Mouse (Mus musculus): ENCODE results near the gene Stx19. TPM values are rescaled to one million over a fixed set of nuclear protein-coding genes. Genes with fewer than 3 reads are reported as not detected.
A peak's percentile ranks its signal among the peaks of the same experiment; 100 is the strongest.

Stx19 gene
- polyA plus RNA-seq (2015; fragmentation: Nextera tagmentation; extraction: Ambion mirVana): 0.31 and 0.48 TPM in 2 replicates

GRCm38 (mm10) chr16:62814491-62814890, at the start of gene Stx19:
TSS of gene Stx19 (plus strand) at chr16:62814676.
- no peak within 1 kb of the TSS for H3K9ac ChIP-seq
- no peaks in the 10 kb centered on the region for H3K27me3 ChIP-seq
- H3K36me3 ChIP-seq: no peaks in the 10 kb centered on the region
- WGBS: 78% methylated on average over 5 of the region's 5 CpGs
- H3K4me2 ChIP-seq: no peak within 1 kb of the TSS
- no peaks in the 10 kb centered on the region for H3K9me3 ChIP-seq (replicated peaks)
- H3K27ac ChIP-seq: no peak within 1 kb of the TSS
- no peak within 1 kb of the TSS for H3K4me3 ChIP-seq
- no peak for ATAC-seq (replicated peaks; ENCODE audit: insufficient number of reproducible peaks, insufficient read depth, low FRiP score, low read depth)
- no peaks in the 10 kb centered on the region for H3K4me1 ChIP-seq (replicated peaks)

- Histone ChIP-seq H3K27me3 (no peaks in the 10 kb centered on the region), H3K4me2 (no peak overlapping the region), H3K9ac (no peak overlapping the region), H3K4me3 (no peak overlapping the region), H3K27ac (no peak overlapping the region), H3K36me3 (peaks cover 5% of the 10 kb centered on the region; the same call in 1 of the 2 replicates), H3K9me3 (replicated peaks) (no peaks in the 10 kb centered on the region), H3K4me1 (replicated peaks) (no peaks in the 10 kb centered on the region)
- no peak for ATAC-seq (replicated peaks; ENCODE audit: insufficient number of reproducible peaks, insufficient read depth, low FRiP score, low read depth)
- 69% methylated on average over 4 of the region's 4 CpGs for WGBS
Measured at GRCm38 (mm10) chr16:62773462-62773861, 41.0 kb upstream of the Stx19 start.

DNA sequence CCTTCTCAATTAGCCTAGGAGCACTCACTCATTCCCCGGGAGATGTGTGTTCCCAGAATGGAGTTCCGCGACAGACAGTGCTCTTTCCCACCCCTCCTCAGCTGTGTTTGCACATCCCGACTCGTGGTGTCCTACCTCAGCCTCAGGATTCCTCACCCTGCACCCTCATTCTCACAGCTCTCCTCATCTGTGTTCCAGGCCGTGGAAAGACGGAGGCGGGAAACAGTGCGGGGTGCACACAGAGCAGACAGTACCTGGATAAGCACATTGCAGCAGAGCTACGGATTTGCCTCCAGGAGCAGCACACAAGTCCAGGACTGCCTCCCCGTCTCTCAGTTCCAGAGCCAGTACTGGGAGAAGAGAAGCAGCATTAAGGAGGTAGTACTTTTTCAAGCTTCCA, 38.4 kb upstream of the Stx19 start:
- no peak for ATAC-seq (replicated peaks; ENCODE audit: insufficient number of reproducible peaks, insufficient read depth, low FRiP score, low read depth)
- no peak overlapping the region for H3K4me2 ChIP-seq
- H3K4me3 ChIP-seq: no peak overlapping the region
- WGBS: 84% methylated on average over 11 of the region's 11 CpGs
- H3K27ac ChIP-seq: no peak overlapping the region
- no peaks in the 10 kb centered on the region for H3K9me3 ChIP-seq (replicated peaks)
- peaks cover 5% of the 10 kb centered on the region; the same call in 1 of the 2 replicates for H3K36me3 ChIP-seq
- H3K27me3 ChIP-seq: no peaks in the 10 kb centered on the region
- H3K9ac ChIP-seq: no peak overlapping the region
- no peaks in the 10 kb centered on the region for H3K4me1 ChIP-seq (replicated peaks)

DNA sequence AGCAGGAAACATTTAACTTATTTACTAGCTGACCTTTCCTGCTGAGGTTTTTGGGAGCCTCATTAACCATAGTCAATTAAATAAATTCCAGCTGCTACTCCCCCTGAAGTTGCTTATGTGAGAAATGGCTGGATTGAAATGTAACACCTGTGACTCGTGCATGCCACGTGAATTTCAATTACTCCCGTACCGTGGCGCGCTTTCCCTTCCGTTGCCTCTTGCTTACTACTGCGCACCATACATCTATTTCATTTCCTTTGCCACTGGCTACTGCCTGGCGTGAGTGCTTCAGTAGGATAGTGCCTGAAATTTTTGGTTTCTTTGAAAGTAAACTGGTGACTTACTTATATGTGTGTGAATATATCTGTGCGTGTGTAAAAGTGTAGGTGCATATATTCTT, 36.2 kb upstream of the Stx19 start:
- no peaks in the 10 kb centered on the region for H3K27me3 ChIP-seq
- H3K27ac ChIP-seq: no peak overlapping the region
- H3K9me3 ChIP-seq (replicated peaks): no peaks in the 10 kb centered on the region
- H3K4me3 ChIP-seq: no peak overlapping the region
- 84% methylated on average over 10 of the region's 10 CpGs for WGBS
- no peak for ATAC-seq (replicated peaks; ENCODE audit: insufficient number of reproducible peaks, insufficient read depth, low FRiP score, low read depth)
- H3K4me2 ChIP-seq: no peak overlapping the region
- no peaks in the 10 kb centered on the region for H3K4me1 ChIP-seq (replicated peaks)
- H3K9ac ChIP-seq: no peak overlapping the region
- peaks cover 3% of the 10 kb centered on the region; the same call in 1 of the 2 replicates for H3K36me3 ChIP-seq

- Histone ChIP-seq H3K9me3 (replicated peaks) (no peaks in the 10 kb centered on the region), H3K9ac (no peak overlapping the region), H3K4me1 (replicated peaks) (peaks cover 7% of the 10 kb centered on the region), H3K27ac (no peak overlapping the region), H3K4me2 (no peak overlapping the region), H3K36me3 (no peaks in the 10 kb centered on the region), H3K27me3 (no peaks in the 10 kb centered on the region), H3K4me3 (no peak overlapping the region)
- WGBS: 49% methylated on average over 5 of the region's 5 CpGs
- no peak for ATAC-seq (replicated peaks; ENCODE audit: insufficient number of reproducible peaks, insufficient read depth, low FRiP score, low read depth)
Measured at GRCm38 (mm10) chr16:62782229-62782628, 32.2 kb upstream of the Stx19 start.

DNA sequence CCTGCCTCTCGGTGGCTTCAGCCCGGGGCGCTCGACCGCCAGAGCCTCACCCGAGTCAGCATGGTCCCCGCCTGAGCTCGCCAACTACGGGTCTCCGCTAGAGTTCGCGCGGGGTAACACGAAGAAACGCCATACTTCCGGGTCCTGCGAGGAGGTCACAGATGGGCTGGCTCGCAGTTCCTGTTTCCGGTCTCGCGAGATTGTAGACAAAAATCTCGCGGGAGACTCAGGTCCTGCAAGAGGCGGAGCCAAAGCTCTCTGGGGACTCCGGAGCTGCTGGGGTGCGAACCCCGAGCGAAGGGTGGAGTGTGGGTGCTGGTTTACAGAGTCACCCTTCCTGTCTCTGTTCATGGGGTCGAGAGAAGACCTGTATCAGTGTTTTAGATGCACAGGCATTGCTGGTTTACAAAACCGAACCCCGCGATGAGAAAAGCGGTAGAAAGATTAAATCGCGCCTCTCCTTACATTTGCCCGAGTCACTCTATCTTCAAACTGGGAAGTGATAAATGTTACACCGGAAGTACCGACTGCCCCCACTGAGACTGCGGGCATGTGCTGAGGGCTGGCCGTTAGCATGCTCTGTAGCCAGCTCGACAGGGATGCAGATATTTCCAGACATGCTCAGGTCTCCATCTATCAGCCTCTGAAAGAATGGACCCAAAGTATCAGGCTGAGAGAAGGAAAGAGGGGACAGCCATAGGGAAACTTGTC, 27.7 kb upstream of the Stx19 start, which contains the start of gene Nsun3:
Nsun3 (minus strand) TSS at position 198 of the 711 bp plus-strand sequence.
- ATAC-seq (replicated peaks; ENCODE audit: insufficient number of reproducible peaks, insufficient read depth, low FRiP score, low read depth): peak; percentile 95
- H3K9me3 ChIP-seq (replicated peaks): no peaks in the 10 kb centered on the region
- H3K4me2 ChIP-seq: peak within 1 kb of the TSS; percentile 67
- H3K27me3 ChIP-seq: no peaks in the 10 kb centered on the region
- peak within 1 kb of the TSS; percentile 96 for H3K27ac ChIP-seq
- H3K36me3 ChIP-seq: no peaks in the 10 kb centered on the region
- WGBS: 2% methylated on average over 41 of the region's 41 CpGs
- H3K9ac ChIP-seq: peak within 1 kb of the TSS; percentile 85
- peaks cover 7% of the 10 kb centered on the region for H3K4me1 ChIP-seq (replicated peaks)
- H3K4me3 ChIP-seq: peak within 1 kb of the TSS; percentile 87

GRCm38 (mm10) chr16:62796608-62797007, 17.9 kb upstream of the Stx19 start:
- no peak overlapping the region for H3K9ac ChIP-seq
- no peak overlapping the region for H3K4me3 ChIP-seq
- no peak overlapping the region for H3K27ac ChIP-seq
- 75% methylated on average over 1 of the region's 1 CpGs for WGBS
- H3K9me3 ChIP-seq (replicated peaks): no peaks in the 10 kb centered on the region
- H3K36me3 ChIP-seq: peaks cover 2% of the 10 kb centered on the region; the same call in 1 of the 2 replicates
- no peaks in the 10 kb centered on the region for H3K27me3 ChIP-seq
- no peak for ATAC-seq (replicated peaks; ENCODE audit: insufficient number of reproducible peaks, insufficient read depth, low FRiP score, low read depth)
- H3K4me2 ChIP-seq: no peak overlapping the region
- peaks cover 6% of the 10 kb centered on the region; the same call in 1 of the 2 replicates for H3K4me1 ChIP-seq (replicated peaks)

DNA sequence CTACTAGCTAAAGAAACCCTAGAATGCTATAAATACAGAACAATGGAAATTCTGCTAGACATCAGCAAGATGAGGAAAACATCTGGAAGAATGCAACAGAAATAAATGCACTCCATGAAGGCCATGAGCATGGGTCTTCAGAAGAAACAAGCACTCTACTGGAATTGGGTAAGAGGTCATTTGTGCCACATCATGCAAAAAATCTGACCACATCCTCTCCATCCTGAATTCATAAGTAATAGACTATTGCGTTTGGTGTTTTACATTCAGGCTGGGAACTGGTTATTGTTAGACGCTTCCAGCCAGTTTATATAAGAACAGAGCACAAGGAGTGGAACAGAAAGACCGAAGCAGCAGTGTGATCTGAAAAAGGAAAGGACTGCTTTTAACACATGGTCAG, 15.7 kb upstream of the Stx19 start:
- 86% methylated on average over 3 of the region's 3 CpGs for WGBS
- no peak for ATAC-seq (replicated peaks; ENCODE audit: insufficient number of reproducible peaks, insufficient read depth, low FRiP score, low read depth)
- Histone ChIP-seq H3K9ac (no peak overlapping the region), H3K36me3 (peaks cover 7% of the 10 kb centered on the region), H3K27ac (peak overlapping the region; percentile 51; the same call in 1 of the 2 replicates), H3K4me2 (no peak overlapping the region), H3K27me3 (no peaks in the 10 kb centered on the region), H3K9me3 (replicated peaks) (no peaks in the 10 kb centered on the region), H3K4me3 (no peak overlapping the region), H3K4me1 (replicated peaks) (peaks cover 6% of the 10 kb centered on the region; the same call in 1 of the 2 replicates)

GRCm38 (mm10) chr16:62799426-62799825, 15.1 kb upstream of the Stx19 start:
- ATAC-seq (replicated peaks; ENCODE audit: insufficient number of reproducible peaks, insufficient read depth, low FRiP score, low read depth): peak; percentile 27; the same call in 1 of the 2 replicates
- H3K9me3 ChIP-seq (replicated peaks): no peaks in the 10 kb centered on the region
- 38% methylated on average over 4 of the region's 4 CpGs for WGBS
- H3K4me2 ChIP-seq: no peak overlapping the region
- H3K4me1 ChIP-seq (replicated peaks): peaks cover 6% of the 10 kb centered on the region; the same call in 1 of the 2 replicates
- H3K36me3 ChIP-seq: peaks cover 7% of the 10 kb centered on the region
- no peaks in the 10 kb centered on the region for H3K27me3 ChIP-seq
- H3K9ac ChIP-seq: no peak overlapping the region
- peak overlapping the region; percentile 51 for H3K27ac ChIP-seq
- H3K4me3 ChIP-seq: no peak overlapping the region

DNA sequence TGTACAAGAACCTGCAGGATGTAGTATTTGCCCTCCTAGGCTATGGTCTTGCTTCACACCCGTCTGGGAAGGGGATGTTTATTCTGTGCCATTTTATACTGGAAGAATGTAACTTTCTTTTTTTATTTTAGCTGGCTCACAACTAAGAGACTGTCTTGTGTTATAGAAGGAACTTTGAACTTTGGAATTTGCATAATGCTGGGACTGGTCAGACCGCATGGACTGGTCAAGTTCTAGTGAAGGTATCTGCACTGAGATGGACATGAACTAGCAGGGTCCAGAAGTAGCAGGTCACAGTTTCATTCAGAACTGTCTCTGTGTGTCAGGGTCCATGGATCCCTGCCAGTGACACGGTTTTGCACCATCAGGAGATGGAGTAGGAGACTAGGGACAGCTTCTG, 14.6 kb upstream of the Stx19 start:
- H3K27ac ChIP-seq: peak overlapping the region; percentile 51; the same call in 1 of the 2 replicates
- WGBS: 77% methylated on average over 3 of the region's 3 CpGs
- H3K27me3 ChIP-seq: no peaks in the 10 kb centered on the region
- H3K4me3 ChIP-seq: no peak overlapping the region
- peaks cover 6% of the 10 kb centered on the region; the same call in 1 of the 2 replicates for H3K4me1 ChIP-seq (replicated peaks)
- no peak overlapping the region for H3K9ac ChIP-seq
- ATAC-seq (replicated peaks; ENCODE audit: insufficient number of reproducible peaks, insufficient read depth, low FRiP score, low read depth): no peak
- H3K4me2 ChIP-seq: no peak overlapping the region
- no peaks in the 10 kb centered on the region for H3K9me3 ChIP-seq (replicated peaks)
- peaks cover 7% of the 10 kb centered on the region for H3K36me3 ChIP-seq

DNA sequence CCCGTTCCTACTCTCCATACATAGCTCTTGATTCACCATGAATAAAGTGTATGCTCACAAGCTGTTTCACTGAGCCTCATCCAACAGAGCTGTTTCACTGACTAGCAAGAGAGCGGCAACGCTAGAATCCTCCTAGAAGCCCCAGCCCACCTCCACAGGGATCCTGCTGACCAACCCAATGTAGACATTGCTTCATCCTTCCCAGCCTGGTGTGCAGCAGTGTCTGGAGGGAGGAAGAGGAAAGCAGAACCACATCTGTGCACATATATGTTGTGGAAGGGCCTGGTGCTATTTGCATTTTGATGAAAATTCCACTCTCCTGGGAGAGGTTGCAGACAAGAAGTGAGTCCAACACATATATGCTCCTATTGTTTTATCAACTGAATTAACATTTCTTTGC, 9.9 kb upstream of the Stx19 start:
- peaks cover 4% of the 10 kb centered on the region; the same call in 1 of the 2 replicates for H3K4me1 ChIP-seq (replicated peaks)
- no peaks in the 10 kb centered on the region for H3K27me3 ChIP-seq
- no peak for ATAC-seq (replicated peaks; ENCODE audit: insufficient number of reproducible peaks, insufficient read depth, low FRiP score, low read depth)
- H3K36me3 ChIP-seq: peaks cover 7% of the 10 kb centered on the region
- no peak overlapping the region for H3K27ac ChIP-seq
- H3K4me2 ChIP-seq: no peak overlapping the region
- no peaks in the 10 kb centered on the region for H3K9me3 ChIP-seq (replicated peaks)
- H3K4me3 ChIP-seq: no peak overlapping the region
- 96% methylated on average over 3 of the region's 3 CpGs for WGBS
- no peak overlapping the region for H3K9ac ChIP-seq

Data from heart, embryonic 15.5 days (tissue).